Mouse (Mus musculus) ovary, postnatal 36 days (tissue): ENCODE results near the gene Snrnp200.
"Not testable (repeated sequence)": the region's sequence is repeated elsewhere in the genome, so short reads cannot be mapped to it uniquely, and the experiment has no call there.

ENCODE experiments used
- DNase-seq: peaks from one replicate; pipeline ENCODE4 v3.0.0; 2022; ENCODE audit warnings: low spot score, mixed read lengths

Snrnp200 gene

GRCm38 (mm10) chr2:127207547-127208451, at the start of gene Snrnp200, which contains the start of gene 1810024B03Rik:
Snrnp200 (plus strand) TSS chr2:127208386.
1810024B03Rik (minus strand) TSS chr2:127208280.
- peak; percentile 89 for DNase-seq

- no peak for DNase-seq
Measured at GRCm38 (mm10) chr2:127165675-127166074, 42.5 kb upstream of the Snrnp200 start.

GRCm38 (mm10) chr2:127166261-127166660, 41.9 kb upstream of the Snrnp200 start:
- DNase-seq: not testable (repeated sequence)

GRCm38 (mm10) chr2:127182598-127183381, 25.4 kb upstream of the Snrnp200 start:
- peak; percentile 61 for DNase-seq

- DNase-seq: no peak
Measured at GRCm38 (mm10) chr2:127189574-127189973, 18.6 kb upstream of the Snrnp200 start.

GRCm38 (mm10) chr2:127204932-127205331, 3.3 kb upstream of the Snrnp200 start:
- peak; percentile 33 for DNase-seq

GRCm38 (mm10) chr2:127205936-127206335, 2.2 kb upstream of the Snrnp200 start:
- DNase-seq: not testable (repeated sequence)

GRCm38 (mm10) chr2:127206916-127207315, 1.3 kb upstream of the Snrnp200 start:
- no peak for DNase-seq

GRCm38 (mm10) chr2:127208452-127208769, 225 bp downstream of the Snrnp200 start:
- no peak for DNase-seq

- DNase-seq: no peak
Measured at GRCm38 (mm10) chr2:127210701-127211100, 2.5 kb downstream of the Snrnp200 start.

- no peak for DNase-seq
Measured at GRCm38 (mm10) chr2:127217746-127218145, 9.6 kb downstream of the Snrnp200 start.

- no peak for DNase-seq
Measured at GRCm38 (mm10) chr2:127225261-127225660, 17.1 kb downstream of the Snrnp200 start.

GRCm38 (mm10) chr2:127237897-127238610, 29.9 kb downstream of the Snrnp200 start:
- DNase-seq: no peak

GRCm38 (mm10) chr2:127240065-127240464, 31.9 kb downstream of the Snrnp200 start:
- DNase-seq: no peak

- DNase-seq: peak; percentile 97
Measured at GRCm38 (mm10) chr2:127247592-127248333, 39.6 kb downstream of the Snrnp200 start, which contains the start of the genes Ciao1 and Tmem127. Ciao1 (minus strand) TSS chr2:127247816. Tmem127 (plus strand) TSS chr2:127247908.

- DNase-seq: peak; percentile 44
Measured at GRCm38 (mm10) chr2:127248334-127249004, 40.3 kb downstream of the Snrnp200 start.

GRCm38 (mm10) chr2:127250291-127251008, 42.3 kb downstream of the Snrnp200 start:
- no peak for DNase-seq

- no peak for DNase-seq
Measured at GRCm38 (mm10) chr2:127251457-127251856, 43.3 kb downstream of the Snrnp200 start.

- no peak for DNase-seq
Measured at GRCm38 (mm10) chr2:127251880-127252527, 43.8 kb downstream of the Snrnp200 start.

GRCm38 (mm10) chr2:127252787-127253186, 44.6 kb downstream of the Snrnp200 start:
- no peak for DNase-seq
